Mouse (Mus musculus) layer of hippocampus, adult 2 months (tissue): ENCODE data around the gene Slain2. TPM values are rescaled to one million over a fixed set of nuclear protein-coding genes. Genes with fewer than 3 reads are reported as not detected.
A peak's percentile ranks its signal among the peaks of the same experiment; 100 is the strongest.

Experiments
- DNase-seq, 2 experiments: peaks; one replicate each; pipeline ENCODE4 v3.0.0; 2022; ENCODE audit warnings: low spot score in 2 of 2
- H3K27ac ChIP-seq: fragments of 200-600 bp; 2 replicates; pipeline ENCODE4 v1.8.1; 2022
- H3K4me3 ChIP-seq: fragments of 200-600 bp; 2 replicates; pipeline ENCODE4 v1.8.1; 2022; ENCODE audit warnings: mild to moderate bottlenecking
- CTCF ChIP-seq: fragments of 200-600 bp; conservative IDR thresholded peaks from 2 replicates; pipeline ENCODE4 v1.8.1; 2022; ENCODE audit warnings: antibody characterized with exemption, mild to moderate bottlenecking, moderate library complexity
- long read RNA-seq, 2 experiments: library from polyadenylated mRNA; stranded (forward); transcript quantifications; one replicate each; pipeline ENCODE4 v2.0.0; 2021; ENCODE audit warnings: borderline mapping rate in 2 of 2
- total RNA-seq, 2 experiments: library from RNA; stranded (reverse); gene quantifications; 2 replicates each; pipeline ENCODE4 v1.2.3; 2021

Gene Slain2
- 10 to 100 TPM; 23.3 to 24.0 TPM for total RNA-seq
- long read RNA-seq, experiment 1, full-length matches to known transcripts: 20 of 34 reads
- long read RNA-seq, experiment 1, partial matches to known transcripts: 2 of 34 reads
- long read RNA-seq, experiment 1, other reads (novel, unspliced or antisense): 12 of 34 reads
- long read RNA-seq, experiment 2, full-length matches to known transcripts: 19 of 27 reads
- long read RNA-seq, experiment 2, partial matches to known transcripts: 1 of 27 reads
- long read RNA-seq, experiment 2, other reads (novel, unspliced or antisense): 7 of 27 reads

- TF ChIP-seq CTCF: peak; percentile 85
- Histone ChIP-seq H3K4me3 (peak within 1 kb of the TSS; percentile 75), H3K27ac (peak within 1 kb of the TSS; percentile 98)
- peak; percentile 94 for DNase-seq
Measured at GRCm38 (mm10) chr5:72913648-72914557, at the start of gene Slain2. Gene Slain2 (plus strand): TSS chr5:72914304.

DNA sequence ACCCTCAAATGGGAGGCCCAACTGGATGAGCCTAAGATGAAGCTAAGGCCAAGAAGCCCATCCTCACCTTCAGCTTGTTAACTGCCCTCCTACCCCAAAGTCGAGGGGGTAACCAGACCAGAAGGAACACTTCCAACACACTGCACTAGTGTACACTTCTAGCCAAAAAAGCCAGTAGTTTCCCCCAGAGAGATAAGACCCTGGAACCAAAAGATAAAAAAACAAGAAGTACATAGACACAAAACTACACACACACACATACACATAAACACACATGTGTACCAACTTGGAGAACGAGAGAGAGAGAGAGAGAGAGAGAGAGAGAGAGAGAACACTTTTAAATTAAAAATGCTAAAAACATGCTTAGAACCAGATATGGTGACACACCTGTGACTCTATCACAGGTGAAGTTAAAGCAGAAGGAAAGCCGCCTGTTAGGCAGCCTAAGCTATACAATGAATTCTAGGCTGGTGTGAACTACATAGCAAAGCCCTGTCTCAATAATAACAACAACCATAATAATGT, 49.4 kb upstream of the Slain2 start:
- H3K4me3 ChIP-seq: no peak overlapping the region
- no peak for TF ChIP-seq CTCF
- H3K27ac ChIP-seq: no peak overlapping the region
- DNase-seq: no peak

DNA sequence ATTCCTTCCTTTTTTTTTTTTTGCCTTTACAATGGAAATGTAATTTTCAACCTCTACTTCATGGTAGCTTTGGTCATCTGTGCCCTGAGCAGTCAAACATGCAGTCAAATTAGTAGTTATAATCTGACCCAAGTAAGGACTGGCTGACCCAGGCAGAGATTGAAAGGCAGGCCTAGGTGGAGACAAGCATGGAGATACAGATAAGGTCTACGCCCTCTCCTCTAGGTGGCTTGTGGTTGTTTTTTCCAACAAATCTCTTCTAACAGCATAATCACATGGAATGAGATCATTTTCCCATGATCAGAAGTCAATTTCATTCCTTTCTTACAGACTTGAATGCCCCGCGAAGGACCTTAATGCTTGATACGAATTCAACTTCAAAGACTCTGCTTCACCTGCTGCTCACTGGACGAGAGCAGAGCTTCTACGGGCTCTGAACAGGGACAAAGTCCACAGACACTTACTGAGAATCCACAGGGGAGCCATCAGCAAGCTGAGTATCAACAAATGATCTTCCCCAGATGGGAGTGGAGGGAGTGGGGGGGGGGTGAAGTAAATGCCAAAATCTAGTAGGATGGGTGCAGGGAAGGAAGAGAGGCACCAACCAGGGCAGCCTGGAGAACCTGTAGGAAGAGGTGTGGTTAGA, 47.7 kb upstream of the Slain2 start:
- H3K27ac ChIP-seq: no peak overlapping the region
- H3K4me3 ChIP-seq: no peak overlapping the region
- TF ChIP-seq CTCF: no peak
- no peak for DNase-seq

DNA sequence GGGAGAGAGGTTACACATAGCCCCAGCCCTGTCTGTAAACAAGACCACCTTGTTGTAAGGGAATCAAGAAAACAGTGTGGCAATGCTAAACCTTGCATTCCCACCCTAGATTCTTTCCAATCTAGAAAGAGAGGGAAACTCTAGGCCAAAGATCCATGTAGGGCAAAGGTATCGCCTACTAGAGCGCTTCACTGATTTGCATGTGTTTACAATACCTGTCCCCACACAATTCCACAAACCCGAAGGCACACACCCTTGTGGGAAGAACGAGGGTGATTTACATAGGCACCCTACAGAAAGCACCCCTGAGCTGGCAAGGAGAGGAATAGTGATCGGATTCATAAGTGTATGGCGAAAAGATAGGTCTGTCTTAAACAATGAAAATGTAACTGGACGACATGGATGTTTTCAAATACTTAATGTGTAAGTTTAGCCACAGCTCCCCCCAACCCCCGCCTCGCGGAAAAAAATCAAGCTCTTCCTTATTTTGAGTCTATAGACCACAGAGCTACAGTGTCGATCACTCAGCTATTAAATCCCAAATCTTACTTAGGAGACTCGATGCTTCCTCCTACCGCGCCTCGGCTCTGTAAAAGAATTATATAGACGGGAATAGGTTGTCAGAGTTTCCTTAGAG, 47.0 kb upstream of the Slain2 start:
- Histone ChIP-seq H3K27ac (no peak overlapping the region), H3K4me3 (peak overlapping the region; percentile 62; the same call in 1 of the 2 replicates)
- no peak for DNase-seq
- TF ChIP-seq CTCF: no peak

GRCm38 (mm10) chr5:72868091-72868875, 45.8 kb upstream of the Slain2 start, which contains the start of gene Tec:
Gene Tec (minus strand): TSS chr5:72868483.
- H3K27ac ChIP-seq: no peak within 1 kb of the TSS; the same call in 1 of the 2 replicates
- DNase-seq: peak; percentile 55 to 66
- H3K4me3 ChIP-seq: peak within 1 kb of the TSS; percentile 62
- TF ChIP-seq CTCF: peak; percentile 20; the same call in 1 of the 2 replicates

- no peak for TF ChIP-seq CTCF
- no peak overlapping the region for H3K27ac ChIP-seq
- no peak overlapping the region for H3K4me3 ChIP-seq
- DNase-seq: no peak
Measured at GRCm38 (mm10) chr5:72869779-72870608, 44.1 kb upstream of the Slain2 start.

DNA sequence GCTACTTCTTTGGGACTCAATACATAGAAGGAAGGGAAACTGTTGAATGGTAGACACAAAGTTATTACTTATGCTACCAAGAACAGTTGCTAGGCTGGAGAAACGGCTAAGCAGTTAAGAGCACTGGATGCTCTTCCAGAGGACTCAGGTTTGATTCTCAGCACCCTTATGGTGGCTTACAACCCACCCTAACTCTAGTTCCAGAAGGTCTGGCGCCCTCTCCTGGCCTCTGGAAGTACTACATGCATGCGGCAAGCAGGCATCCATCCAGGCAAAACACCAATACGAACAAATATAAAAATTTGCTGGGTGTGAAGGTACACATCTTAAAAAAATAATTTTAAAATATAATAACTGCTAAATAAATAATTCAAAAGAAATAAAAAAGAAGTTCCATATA, 43.0 kb upstream of the Slain2 start:
- DNase-seq: no peak
- TF ChIP-seq CTCF: peak; percentile 69
- no peak overlapping the region for H3K27ac ChIP-seq
- no peak overlapping the region for H3K4me3 ChIP-seq

GRCm38 (mm10) chr5:72879736-72880135, 34.4 kb upstream of the Slain2 start:
- no peak overlapping the region for H3K27ac ChIP-seq
- no peak for DNase-seq
- no peak overlapping the region for H3K4me3 ChIP-seq
- no peak for TF ChIP-seq CTCF

DNA sequence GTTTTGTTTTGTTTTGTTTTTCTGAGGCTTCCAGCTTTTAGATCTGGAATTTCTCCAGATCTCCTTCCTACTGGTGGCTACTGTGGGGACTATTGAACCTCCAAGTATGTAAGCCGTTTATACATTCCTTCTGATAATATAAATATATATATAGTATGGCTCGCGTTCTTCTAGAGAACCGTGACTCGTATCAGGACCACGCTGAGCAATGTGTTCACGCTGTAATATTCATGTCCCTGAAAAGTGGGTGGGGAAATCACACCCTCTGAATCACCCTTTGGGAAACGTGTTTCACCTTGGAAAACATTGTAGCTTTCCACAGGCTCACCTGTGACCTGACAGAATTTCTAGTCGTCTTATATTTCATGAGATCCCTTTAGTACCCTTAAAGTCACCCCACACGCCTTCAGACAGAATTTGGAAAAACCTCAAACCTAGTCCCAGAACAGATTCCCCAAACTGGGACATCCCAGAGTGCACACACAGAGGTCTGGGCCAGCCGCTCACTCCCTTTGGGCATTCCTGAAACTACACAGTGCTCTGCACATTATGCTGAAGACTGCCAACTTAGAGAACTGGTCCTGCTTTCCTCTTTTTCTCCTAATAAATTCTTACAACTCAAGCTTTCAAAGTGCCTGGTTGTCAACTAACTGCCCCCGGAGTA, 32.2 kb upstream of the Slain2 start:
- Histone ChIP-seq H3K4me3 (no peak overlapping the region), H3K27ac (no peak overlapping the region)
- no peak for TF ChIP-seq CTCF
- no peak for DNase-seq

DNA sequence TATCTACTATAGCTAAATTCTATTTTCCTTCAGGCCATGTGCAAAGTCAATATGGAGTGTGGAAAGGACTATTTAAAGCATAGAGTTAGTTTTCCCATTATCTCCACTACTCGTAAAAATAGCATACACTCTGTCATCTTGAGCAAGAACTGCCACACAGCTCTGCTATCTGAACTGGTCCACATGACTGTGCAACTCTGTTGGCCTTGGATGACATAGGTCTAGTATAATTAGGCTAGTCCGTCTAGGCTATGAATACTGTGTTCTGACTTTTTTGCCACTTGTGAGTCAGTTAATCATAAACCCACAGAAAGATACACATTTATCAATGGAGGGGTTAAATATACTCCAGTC, 31.7 kb upstream of the Slain2 start:
- no peak for DNase-seq
- Histone ChIP-seq H3K4me3 (no peak overlapping the region), H3K27ac (no peak overlapping the region)
- TF ChIP-seq CTCF: no peak
